Mouse (Mus musculus) neural tube, embryonic 12.5 days (tissue): ENCODE data around the gene Tma16. TPM values are rescaled to one million over a fixed set of nuclear protein-coding genes. Genes with fewer than 3 reads are reported as not detected.

Experiments
- ATAC-seq: fragments of 200-750 bp; cut with Nextera tagmentation; 2 replicates; pipeline ENCODE4 v1.8.0; 2017; ENCODE audit warnings: low read depth, mild to moderate bottlenecking, moderate TSS enrichment, moderate library complexity; ENCODE audit not compliant: low FRiP score
- H3K27ac ChIP-seq: fragments of 300-500 bp; sonication (generic); 2 replicates; pipeline ENCODE4 v1.5.1; 2016
- H3K27me3 ChIP-seq: fragments of 300-500 bp; sonication (generic); replicated peaks from 2 replicates; pipeline ENCODE4 v1.6.1; 2016; ENCODE audit warnings: mild to moderate bottlenecking
- H3K36me3 ChIP-seq: fragments of 300-500 bp; sonication (generic); 2 replicates; pipeline ENCODE4 v1.6.1; 2016; ENCODE audit warnings: mild to moderate bottlenecking
- H3K4me1 ChIP-seq: fragments of 300-500 bp; sonication (generic); 2 replicates; pipeline ENCODE4 v1.6.1; 2016
- H3K4me2 ChIP-seq: fragments of 300-500 bp; sonication (generic); replicated peaks from 2 replicates; pipeline ENCODE4 v1.6.1; 2016; ENCODE audit warnings: mild to moderate bottlenecking
- H3K4me3 ChIP-seq: fragments of 300-500 bp; sonication (generic); 2 replicates; pipeline ENCODE4 v1.5.1; 2016
- H3K9ac ChIP-seq: fragments of 300-500 bp; sonication (generic); 2 replicates; pipeline ENCODE4 v1.6.1; 2016; ENCODE audit warnings: mild to moderate bottlenecking
- H3K9me3 ChIP-seq: fragments of 300-500 bp; sonication (generic); 2 replicates; pipeline ENCODE4 v1.6.1; 2016; ENCODE audit warnings: mild to moderate bottlenecking
- WGBS: fragments of 180-500 bp; shearing (Covaris S2); methylation state at CpG from one replicate; pipeline ENCODE4 v1.1.7; 2016; 5-methylcytosine and 5-hydroxymethylcytosine counted together
- polyA plus RNA-seq: library from polyadenylated mRNA; unstranded; fragments of >200 nt; fragmentation: Nextera tagmentation; extraction: Ambion mirVana; gene quantifications from 2 replicates; pipeline ENCODE4 v1.2.1, GENCODE M21; 2016

The Tma16 gene
- polyA plus RNA-seq, 1 experiment from 2014 or later, result 14.4 TPM

- ATAC-seq, result no peak
- no peak overlapping the region for H3K4me3 ChIP-seq
Observed at GRCm38 (mm10) chr8:66450691-66451090, 35.6 kb downstream of the Tma16 start.

DNA sequence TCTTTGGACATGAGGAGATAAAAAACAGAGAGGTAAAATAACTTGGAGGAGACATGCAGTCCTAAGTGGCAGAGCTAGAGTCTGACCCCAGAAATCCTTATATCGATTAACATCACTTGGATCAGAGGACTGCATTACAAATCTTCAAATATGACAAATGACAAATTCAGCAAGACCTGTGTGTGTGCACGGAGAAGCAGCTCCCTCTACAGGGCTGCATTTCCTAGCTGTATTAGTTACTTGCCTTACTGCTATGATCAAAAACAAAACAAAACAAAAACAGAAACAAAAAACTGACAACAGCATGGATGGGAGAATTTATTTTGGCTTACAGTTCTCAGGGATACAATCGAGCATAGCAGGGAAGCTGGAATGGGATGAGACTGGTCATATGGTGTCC lies 41.0 kb downstream of the Tma16 start:
- H3K36me3 ChIP-seq, result no peaks in the 10 kb centered on the region
- H3K9ac ChIP-seq, result no peak overlapping the region
- H3K27me3 ChIP-seq, result no peaks in the 10 kb centered on the region
- no peak overlapping the region for H3K4me2 ChIP-seq
- no peak overlapping the region for H3K27ac ChIP-seq
- ATAC-seq, result no peak
- no peak overlapping the region for H3K4me3 ChIP-seq
- H3K4me1 ChIP-seq, result no peaks in the 10 kb centered on the region
- WGBS, result 83% methylated on average over 3 of the region's 3 CpGs
- H3K9me3 ChIP-seq, result no peaks in the 10 kb centered on the region

More at GRCm38 (mm10) chr8:66450691-66451090, 35.6 kb downstream of the Tma16 start:
- Histone ChIP-seq H3K27me3 (no peaks in the 10 kb centered on the region), H3K9ac (no peak overlapping the region), H3K9me3 (no peaks in the 10 kb centered on the region), H3K36me3 (no peaks in the 10 kb centered on the region), H3K4me1 (no peaks in the 10 kb centered on the region), H3K4me2 (no peak overlapping the region), H3K27ac (no peak overlapping the region)
- WGBS, result 28% methylated on average over 5 of the region's 5 CpGs

GRCm38 (mm10) chr8:66444141-66444540 lies 42.2 kb downstream of the Tma16 start:
- Histone ChIP-seq H3K4me2 (no peak overlapping the region), H3K36me3 (no peaks in the 10 kb centered on the region), H3K9ac (no peak overlapping the region), H3K4me1 (no peaks in the 10 kb centered on the region), H3K9me3 (no peaks in the 10 kb centered on the region), H3K4me3 (no peak overlapping the region), H3K27ac (no peak overlapping the region), H3K27me3 (no peaks in the 10 kb centered on the region)
- no peak for ATAC-seq
- WGBS, result 81% methylated on average over 5 of the region's 5 CpGs

GRCm38 (mm10) chr8:66442778-66443177 lies 43.6 kb downstream of the Tma16 start:
- no peak overlapping the region for H3K9ac ChIP-seq
- H3K9me3 ChIP-seq, result no peaks in the 10 kb centered on the region
- H3K27me3 ChIP-seq, result no peaks in the 10 kb centered on the region
- H3K4me1 ChIP-seq, result no peaks in the 10 kb centered on the region
- H3K4me2 ChIP-seq, result no peak overlapping the region
- H3K27ac ChIP-seq, result no peak overlapping the region
- 28% methylated on average over 1 of the region's 1 CpGs for WGBS
- no peaks in the 10 kb centered on the region for H3K36me3 ChIP-seq
- no peak overlapping the region for H3K4me3 ChIP-seq
- ATAC-seq, result no peak

DNA sequence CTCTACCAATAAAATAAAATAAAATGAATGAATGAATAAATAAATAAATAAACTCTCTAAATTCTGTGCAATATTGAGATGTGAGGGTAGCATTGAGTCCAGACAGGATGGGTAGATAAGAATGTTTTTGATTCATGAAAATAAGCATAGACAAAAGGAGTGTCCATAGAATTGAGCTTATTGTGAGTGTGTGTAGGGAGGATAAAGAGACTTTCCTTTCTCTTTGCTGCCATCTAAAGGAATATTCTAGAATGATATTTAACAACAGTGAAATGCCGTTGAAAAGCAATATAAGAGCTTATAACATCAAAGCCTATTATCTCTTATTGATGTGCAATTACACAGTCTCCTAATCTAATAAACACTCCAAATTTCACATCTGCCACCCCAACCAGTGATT lies 45.2 kb downstream of the Tma16 start:
- Histone ChIP-seq H3K27ac (no peak overlapping the region), H3K4me1 (no peaks in the 10 kb centered on the region), H3K4me3 (no peak overlapping the region), H3K9ac (no peak overlapping the region), H3K27me3 (no peaks in the 10 kb centered on the region), H3K4me2 (no peak overlapping the region), H3K9me3 (no peaks in the 10 kb centered on the region), H3K36me3 (no peaks in the 10 kb centered on the region)
- ATAC-seq, result peak; percentile 39; the same call in 1 of the 2 replicates
- 28% methylated on average over 1 of the region's 1 CpGs for WGBS

- ATAC-seq, result no peak
- Histone ChIP-seq H3K36me3 (no peaks in the 10 kb centered on the region), H3K27ac (no peak overlapping the region), H3K27me3 (no peaks in the 10 kb centered on the region), H3K9ac (no peak overlapping the region), H3K9me3 (no peaks in the 10 kb centered on the region), H3K4me2 (no peak overlapping the region), H3K4me3 (no peak overlapping the region), H3K4me1 (no peaks in the 10 kb centered on the region)
- WGBS, result 88% methylated on average over 4 of the region's 4 CpGs
Observed at GRCm38 (mm10) chr8:66438468-66438867, 47.9 kb downstream of the Tma16 start.

DNA sequence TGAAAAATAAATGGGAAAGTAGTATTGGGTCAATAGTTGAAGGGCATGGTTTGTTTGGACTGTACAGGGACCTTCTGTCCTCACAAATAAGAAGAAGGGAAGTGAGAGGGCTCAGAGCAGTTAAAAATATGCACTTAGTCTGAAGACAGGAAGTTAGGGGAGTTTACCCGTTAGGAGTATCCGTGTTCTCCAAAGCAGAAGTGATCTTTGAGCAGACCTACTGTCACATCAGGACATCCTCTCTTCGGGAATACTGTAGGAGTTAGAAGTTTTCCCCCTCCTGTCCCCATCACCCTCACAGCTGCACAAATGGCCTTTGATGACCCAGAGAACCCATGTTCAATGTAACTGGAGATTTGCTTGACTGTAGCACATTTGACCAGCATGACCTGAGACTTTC lies 48.4 kb downstream of the Tma16 start:
- no peak overlapping the region for H3K4me2 ChIP-seq
- 81% methylated on average over 3 of the region's 3 CpGs for WGBS
- no peaks in the 10 kb centered on the region for H3K4me1 ChIP-seq
- ATAC-seq, result no peak
- no peak overlapping the region for H3K27ac ChIP-seq
- no peaks in the 10 kb centered on the region for H3K27me3 ChIP-seq
- H3K9ac ChIP-seq, result no peak overlapping the region
- no peak overlapping the region for H3K4me3 ChIP-seq
- no peaks in the 10 kb centered on the region for H3K36me3 ChIP-seq
- H3K9me3 ChIP-seq, result no peaks in the 10 kb centered on the region

DNA sequence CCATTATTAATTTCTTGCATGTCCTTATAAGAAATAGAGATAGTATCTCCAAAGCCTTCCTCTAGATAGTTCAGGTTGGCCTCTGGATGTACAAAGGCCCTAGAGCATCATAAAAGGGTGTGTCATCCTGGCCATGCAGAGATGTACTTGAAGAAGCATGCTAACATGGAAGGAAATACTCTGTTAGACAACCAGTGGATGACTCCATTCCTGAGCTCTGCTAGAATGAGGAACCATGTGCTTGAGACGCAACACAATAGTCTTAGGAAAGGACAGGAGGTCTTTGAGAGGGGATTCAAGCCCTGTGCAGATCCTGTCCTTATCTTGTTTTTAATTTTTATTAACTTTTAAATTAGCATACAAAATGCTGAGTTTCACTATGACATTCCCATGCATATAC lies 49.5 kb downstream of the Tma16 start:
- no peak overlapping the region for H3K4me3 ChIP-seq
- WGBS, result 86% methylated on average over 1 of the region's 1 CpGs
- H3K9ac ChIP-seq, result no peak overlapping the region
- no peak overlapping the region for H3K27ac ChIP-seq
- H3K9me3 ChIP-seq, result no peaks in the 10 kb centered on the region
- no peak overlapping the region for H3K4me2 ChIP-seq
- no peaks in the 10 kb centered on the region for H3K36me3 ChIP-seq
- ATAC-seq, result no peak
- H3K27me3 ChIP-seq, result no peaks in the 10 kb centered on the region
- H3K4me1 ChIP-seq, result no peaks in the 10 kb centered on the region

DNA sequence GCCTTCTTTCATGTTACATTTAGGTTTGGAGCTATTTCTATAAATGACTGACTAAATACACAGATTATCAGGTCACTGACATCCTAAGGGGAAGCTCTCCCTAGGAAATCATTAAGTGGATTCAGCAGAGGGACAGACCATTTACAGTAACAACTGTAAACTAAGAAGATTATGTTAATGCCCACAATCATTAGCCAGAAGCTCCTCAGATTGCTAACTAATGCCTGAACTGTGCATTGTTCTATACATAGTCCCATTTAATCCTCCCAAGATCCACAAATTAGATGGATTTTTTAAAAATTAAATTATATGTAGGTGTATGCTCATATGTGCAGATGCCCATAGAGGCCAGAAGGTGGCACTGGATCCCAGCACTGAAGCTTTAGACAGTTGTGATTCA lies 52.8 kb downstream of the Tma16 start:
- H3K36me3 ChIP-seq, result no peaks in the 10 kb centered on the region
- H3K4me1 ChIP-seq, result no peaks in the 10 kb centered on the region
- no peak overlapping the region for H3K4me2 ChIP-seq
- H3K9me3 ChIP-seq, result no peaks in the 10 kb centered on the region
- no peak overlapping the region for H3K27ac ChIP-seq
- no peak for ATAC-seq
- no peaks in the 10 kb centered on the region for H3K27me3 ChIP-seq
- no peak overlapping the region for H3K4me3 ChIP-seq
- H3K9ac ChIP-seq, result no peak overlapping the region

- Histone ChIP-seq H3K9me3 (no peaks in the 10 kb centered on the region), H3K36me3 (no peaks in the 10 kb centered on the region), H3K27ac (no peak overlapping the region), H3K4me1 (no peaks in the 10 kb centered on the region), H3K27me3 (no peaks in the 10 kb centered on the region), H3K4me2 (no peak overlapping the region), H3K9ac (no peak overlapping the region), H3K4me3 (no peak overlapping the region)
- 83% methylated on average over 2 of the region's 2 CpGs for WGBS
- ATAC-seq, result no peak
Observed at GRCm38 (mm10) chr8:66430639-66431038, 55.7 kb downstream of the Tma16 start.

Other genes starting within 250 kb of the Tma16 start
- not detected in 2 replicates for gene Tktl2, start 25.2 kb upstream of the Tma16 start, polyA plus RNA-seq
- 0.52 and 0.57 TPM in 2 replicates for gene Npy5r, start 201.6 kb upstream of the Tma16 start, polyA plus RNA-seq
- 3.4 and 4.8 TPM in 2 replicates for gene Npy1r, start 210.7 kb upstream of the Tma16 start, polyA plus RNA-seq